In the genomic region with DNA sequence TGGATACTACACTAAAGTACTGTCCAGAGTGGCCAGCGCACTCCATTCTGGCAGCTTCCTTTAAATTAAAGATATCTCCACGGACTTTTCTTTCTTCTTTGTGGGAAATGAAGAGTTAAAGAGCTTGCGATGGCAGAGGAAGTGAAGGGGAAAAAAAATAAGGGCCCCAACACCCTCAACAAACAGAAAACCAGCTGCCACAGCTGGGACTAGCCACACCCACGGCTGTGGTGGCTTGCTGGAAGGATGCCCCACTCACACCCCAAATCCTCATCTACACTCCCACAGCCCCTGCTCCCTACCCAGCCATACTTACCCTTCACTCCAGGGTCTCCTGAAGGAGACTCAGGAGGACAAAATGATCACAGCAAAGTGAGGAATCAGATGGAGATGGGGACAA, we compare ENCODE assay signal across 1 mouse cellular context.
TF ChIP-seq lines count a peak whose summit lies in the region.

No protein-coding gene starts in this region.

TF ChIP-seq in MEL, 35 proteins besides CTCF, POLR2A, EP300 and RAD21 (continued from another document):
- TF ChIP-seq USF1 (IDR thresholded peaks at IDR 0.05; ENCODE audit: low read depth, low read length) = no peak
- TF ChIP-seq ZKSCAN1 (IDR thresholded peaks at IDR 0.05; ENCODE audit: low read depth, low read length) = no peak
- peak; percentile 61; the same call in 1 of the 2 replicates for TF ChIP-seq TBP (IDR thresholded peaks at IDR 0.05; ENCODE audit: low read depth, low read length)
- no peak for TF ChIP-seq ZC3H11A (IDR thresholded peaks at IDR 0.05; ENCODE audit: low read depth, low read length)
- no peak for TF ChIP-seq ZMIZ1 (IDR thresholded peaks at IDR 0.05; ENCODE audit: low read depth, low read length)
- peak; percentile 92 for TF ChIP-seq ETS1 (IDR thresholded peaks at IDR 0.05; ENCODE audit: low read depth, low read length)
- TF ChIP-seq MAZ (IDR thresholded peaks at IDR 0.05; ENCODE audit: low read depth, low read length) = peak; percentile 56; the same call in 1 of the 2 replicates
- no peak for TF ChIP-seq ELF1 (IDR thresholded peaks at IDR 0.05; ENCODE audit: low read depth, low read length)
- no peak for TF ChIP-seq MYB (IDR thresholded peaks at IDR 0.05; ENCODE audit: low read depth, low read length)
